Mouse (Mus musculus) gastrocnemius, postnatal 10 days (tissue): Measurements from ENCODE around the gene Trim8. TPM values are rescaled to one million over a fixed set of nuclear protein-coding genes. Genes with fewer than 3 reads are reported as not detected.
A peak's percentile ranks its signal among the peaks of the same experiment; 100 is the strongest.

Experiments
- DNase-seq: peaks from one replicate; pipeline ENCODE4 v3.0.0; 2021; ENCODE audit warnings: mixed read lengths
- total RNA-seq, 2 experiments: library from RNA; stranded (reverse); gene quantifications; 2 replicates each; pipeline ENCODE4 v1.2.3; 2021

The Trim8 gene
- total RNA-seq, 2 experiments from 2014 or later, result 26.1 to 29.7 TPM

DNA sequence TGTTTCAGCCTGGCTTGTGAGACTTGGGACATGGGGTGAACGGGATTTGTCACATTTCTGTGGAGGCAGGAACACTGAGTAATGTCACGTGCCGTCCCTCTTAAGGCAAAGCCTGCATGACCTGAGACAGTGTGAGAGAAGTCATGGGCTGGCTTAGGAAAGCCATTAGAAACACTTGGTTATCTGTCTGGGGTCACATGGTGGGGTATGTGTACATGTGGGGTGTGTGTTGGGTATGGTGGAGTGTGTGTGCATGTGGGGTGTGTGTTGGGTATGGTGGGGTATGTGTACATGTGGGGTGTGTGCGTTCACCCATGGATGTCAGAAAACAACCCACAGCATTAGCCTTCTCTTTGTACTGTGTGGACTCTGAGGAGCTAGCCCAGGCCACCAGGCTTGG, 48.9 kb downstream of the Trim8 start:
- DNase-seq, result no peak

DNA sequence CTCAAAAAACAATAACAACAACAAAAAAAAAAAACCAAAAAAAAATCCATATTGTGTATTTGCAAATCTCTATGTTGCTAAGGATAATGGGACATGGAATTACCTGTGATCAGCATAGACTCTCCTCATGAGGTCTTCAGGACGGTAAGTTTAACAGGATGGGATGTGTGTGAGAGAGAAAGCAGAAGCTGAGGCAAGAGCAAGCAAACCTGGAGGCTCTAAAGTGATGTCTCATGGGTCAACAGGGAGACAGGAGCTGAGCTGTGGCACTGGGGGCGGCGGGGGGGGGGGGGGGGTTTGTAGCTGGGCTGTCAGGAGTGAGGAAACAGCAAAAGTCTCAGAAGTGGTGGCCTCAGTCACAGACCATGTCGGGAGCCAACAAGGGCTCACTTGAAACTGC, 51.0 kb downstream of the Trim8 start:
- no peak for DNase-seq

DNA sequence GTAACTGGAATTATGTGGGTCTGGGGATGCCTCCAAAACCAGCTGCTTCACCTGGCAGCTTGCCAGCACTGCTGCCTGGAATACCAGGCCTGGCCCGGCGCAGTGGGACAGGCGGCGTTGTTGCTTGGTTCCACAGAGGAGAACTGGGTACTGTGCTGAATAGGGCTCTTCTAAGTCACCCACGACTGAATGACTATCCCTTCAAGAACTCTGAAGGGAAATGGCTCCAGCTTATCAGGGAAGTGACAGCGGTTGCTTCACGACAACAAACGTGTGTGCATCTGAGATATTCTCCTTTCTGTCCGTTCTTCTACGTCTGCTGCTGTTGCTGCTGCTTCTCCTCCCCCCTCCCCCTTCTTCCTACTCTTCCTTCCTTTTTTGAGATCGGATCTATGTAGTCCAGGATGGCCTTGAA, 52.0 kb downstream of the Trim8 start:
- peak; percentile 72 for DNase-seq

DNA sequence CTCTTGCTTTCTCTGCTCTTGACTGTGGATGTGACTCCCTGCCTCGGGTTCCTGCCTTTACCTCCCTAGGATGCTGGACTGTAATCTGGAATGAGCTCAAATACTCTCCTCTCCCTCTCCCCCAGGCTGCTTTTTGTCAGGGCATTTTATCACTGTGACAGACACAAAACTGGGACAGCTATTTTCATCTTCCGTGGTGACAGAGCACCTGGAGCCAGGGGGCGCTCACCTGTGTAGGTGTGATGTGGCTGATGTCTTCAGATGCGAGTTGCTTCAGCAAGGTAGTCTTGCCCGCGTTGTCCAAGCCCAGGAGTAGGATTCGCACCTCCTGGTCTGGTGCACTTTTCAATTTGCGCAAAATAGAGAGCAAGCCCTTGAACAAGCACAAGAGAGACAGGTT, 56.5 kb downstream of the Trim8 start:
- DNase-seq, result no peak

DNA sequence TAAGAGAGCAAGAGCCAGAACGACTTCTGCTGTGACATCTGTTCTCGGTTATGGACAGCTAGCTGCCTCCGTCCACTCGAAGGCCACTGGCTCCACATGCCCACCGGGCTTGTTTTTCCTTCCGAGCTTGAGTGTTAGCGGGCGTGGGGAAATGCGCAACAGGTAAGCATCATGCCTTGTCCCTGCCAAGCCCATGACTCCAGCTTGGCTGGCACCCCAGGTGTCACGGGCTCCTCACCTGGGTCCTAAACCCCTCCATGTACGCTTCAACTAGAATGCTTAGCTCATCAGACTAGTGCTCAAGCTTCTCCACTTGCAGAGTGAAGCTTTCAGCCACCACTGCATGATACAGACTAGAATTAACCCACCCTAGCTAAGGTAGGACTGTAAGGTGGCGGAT, 57.1 kb downstream of the Trim8 start:
- no peak for DNase-seq

DNA sequence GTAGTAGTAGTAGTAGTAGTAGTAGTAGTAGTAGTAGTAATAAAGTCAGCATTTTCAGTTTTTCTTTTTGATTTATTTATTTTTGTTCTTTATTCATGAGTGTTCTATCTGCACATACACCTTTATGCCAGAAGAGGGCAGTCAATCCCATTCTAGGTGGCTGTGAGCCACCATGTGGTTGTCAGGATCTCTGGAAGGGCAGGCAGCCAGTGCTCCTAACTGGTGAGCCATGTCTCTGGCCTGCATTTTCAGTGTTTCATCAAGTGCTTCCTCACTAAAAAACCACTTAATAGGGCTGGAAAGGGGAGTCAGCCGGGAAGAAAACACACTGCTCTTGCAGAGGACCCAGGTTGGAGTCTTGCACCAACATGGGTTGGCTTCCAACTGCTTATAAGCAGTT, 60.6 kb downstream of the Trim8 start:
- peak; percentile 76 for DNase-seq

DNA sequence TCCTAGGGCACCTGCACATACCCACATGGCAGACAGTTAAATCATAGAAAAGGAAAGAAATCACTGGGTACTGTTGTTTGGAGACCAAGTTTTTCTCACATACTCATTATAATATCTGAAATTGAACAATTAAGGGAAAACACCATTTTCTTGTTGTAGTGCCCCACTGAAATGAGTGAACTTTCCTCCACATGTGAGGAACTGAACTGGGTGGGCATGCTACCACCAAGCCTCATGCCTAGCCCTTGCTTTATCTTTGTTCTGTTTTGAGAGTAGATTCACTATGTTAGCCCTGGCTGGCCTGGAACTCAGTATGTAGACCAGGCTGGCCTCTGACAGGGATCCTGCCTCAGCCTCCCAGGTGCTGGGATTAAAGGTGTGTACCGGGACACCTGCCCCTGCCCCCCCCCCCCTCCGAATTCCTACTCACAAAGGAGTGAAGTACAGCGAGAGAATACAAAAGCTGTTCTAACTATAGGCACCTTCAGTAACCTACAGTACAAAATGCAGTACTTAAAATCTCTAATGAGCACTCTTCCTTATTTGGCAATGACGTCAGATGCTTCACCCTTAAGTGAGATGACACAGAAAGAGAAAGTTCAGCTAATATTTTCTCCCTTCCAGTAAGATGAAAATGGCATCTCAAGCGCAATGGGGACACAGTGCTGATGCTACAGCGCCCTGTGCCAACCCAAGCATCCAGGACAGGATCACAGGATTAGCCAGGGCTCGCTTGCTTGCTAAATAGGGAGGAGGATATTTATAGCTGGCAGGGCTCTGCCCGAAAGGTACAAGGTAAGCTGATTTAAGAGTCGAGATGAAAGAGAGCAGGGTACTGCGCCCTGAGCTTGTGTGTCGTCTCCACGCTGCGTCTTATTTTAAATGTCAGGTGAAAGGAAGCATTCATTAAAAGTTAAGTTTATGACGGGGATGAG, 61.3 kb downstream of the Trim8 start:
- DNase-seq, result peak; percentile 15

DNA sequence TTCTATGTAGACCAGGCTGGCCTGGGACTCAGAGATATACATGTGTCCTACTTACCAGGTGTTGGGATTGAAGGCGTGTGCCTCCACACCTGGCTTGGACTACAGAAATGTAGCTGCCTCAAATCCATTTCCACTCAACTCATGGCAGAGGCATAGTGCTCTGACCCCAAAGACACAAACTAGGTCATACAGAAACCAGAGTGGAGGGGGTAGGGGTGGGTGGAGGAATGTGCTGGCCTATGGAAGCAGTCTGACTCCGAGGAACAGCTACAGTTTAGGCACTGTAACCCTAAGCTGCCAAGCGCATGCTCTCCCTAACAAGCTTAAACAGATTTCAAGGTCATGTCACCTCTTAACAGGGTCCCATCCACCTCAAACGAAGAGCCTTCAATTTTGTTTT, 62.1 kb downstream of the Trim8 start:
- no peak for DNase-seq

DNA sequence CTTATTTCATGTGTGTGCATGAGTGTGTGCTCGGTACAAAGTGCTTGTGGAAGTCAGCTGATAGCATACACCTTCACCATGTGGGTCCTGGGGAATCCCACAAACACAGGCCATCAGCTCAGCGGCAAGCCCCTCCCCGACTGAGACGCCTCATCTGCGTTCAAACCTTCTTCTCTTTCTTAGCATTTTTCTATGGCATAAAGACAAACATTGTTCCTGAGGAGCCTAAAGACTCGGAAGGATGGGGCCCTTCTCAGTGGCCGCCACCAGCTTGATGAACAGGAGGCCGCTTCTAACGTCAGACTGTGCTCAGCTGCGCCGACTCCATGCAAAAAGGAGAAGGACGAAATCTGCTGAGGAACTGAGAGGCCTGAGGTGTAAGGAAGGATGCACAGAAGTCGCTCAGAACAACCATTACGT, 62.6 kb downstream of the Trim8 start:
- DNase-seq, result no peak

Other genes with a start within 250 kb of the Trim8 start
- 10 to 100 TPM; 10.4 to 14.3 TPM for gene Nfkb2, start 197.4 kb upstream of the Trim8 start, total RNA-seq
- 1 to 10 TPM; 2.2 to 2.6 TPM for gene Psd, start 174.5 kb upstream of the Trim8 start, total RNA-seq
- gene Fbxl15, start 173.5 kb upstream of the Trim8 start, total RNA-seq, result 1 to 10 TPM; 2.7 to 3.7 TPM
- gene Cuedc2, start 163.0 kb upstream of the Trim8 start, total RNA-seq, result 10 to 100 TPM; 88.3 TPM
- gene Mfsd13a, start 160.6 kb upstream of the Trim8 start, total RNA-seq, result 1 to 10 TPM; 1.2 to 1.5 TPM
- under 1 TPM; 0.35 to 0.56 TPM for gene 2310034G01Rik, start 151.4 kb upstream of the Trim8 start, total RNA-seq
- gene Actr1a, start 106.0 kb upstream of the Trim8 start, total RNA-seq, result 10 to 100 TPM; 65.1 to 69.1 TPM
- gene Sufu, start 104.8 kb upstream of the Trim8 start, total RNA-seq, result 10 to 100 TPM; 11.8 to 14.2 TPM
- gene Arl3, start 71.5 kb downstream of the Trim8 start, total RNA-seq, result 10 to 100 TPM; 48.9 to 50.5 TPM
- 1 to 10 TPM; 5.5 to 7.3 TPM for gene Sfxn2, start 71.7 kb downstream of the Trim8 start, total RNA-seq
- 10 to 100 TPM; 38.3 to 41.6 TPM for gene Wbp1l, start 97.4 kb downstream of the Trim8 start, total RNA-seq
- not detected for gene Cyp17a1, start 171.5 kb downstream of the Trim8 start, total RNA-seq
- 10 to 100 TPM; 14.6 to 16.9 TPM for gene Borcs7, start 188.2 kb downstream of the Trim8 start, total RNA-seq
- 10 to 100 TPM; 66.4 to 71.2 TPM for gene As3mt, start 205.8 kb downstream of the Trim8 start, total RNA-seq